ENCODE assay signal across 9 mouse cellular contexts in the genomic region with DNA sequence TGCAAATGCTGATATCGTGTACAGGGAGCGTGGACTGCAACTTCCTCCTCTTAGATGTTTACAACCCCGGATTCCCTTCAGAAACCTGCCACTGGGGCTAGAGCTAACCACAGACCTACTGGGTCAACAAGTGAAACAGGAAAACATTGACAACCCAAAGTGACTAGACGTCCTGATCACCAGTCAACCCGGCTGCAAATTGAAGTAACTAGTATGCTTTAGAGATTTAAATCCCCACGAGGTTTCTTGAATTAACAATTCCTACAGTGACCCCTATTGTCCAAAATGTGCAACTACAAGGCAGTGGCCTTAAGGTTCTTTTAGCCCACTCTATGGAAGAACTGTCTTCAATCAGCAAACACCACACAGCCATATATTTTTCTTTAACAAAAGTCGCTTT. TPM values are rescaled to one million over a fixed set of nuclear protein-coding genes. Genes with fewer than 3 reads are reported as not detected.
DNase-seq lines count a peak whose midpoint lies in the region; ATAC-seq and TF ChIP-seq lines count a peak whose summit lies in the region.
"Had no signal": no experiment of that assay in that cellular context is flagged by ENCODE, and none has a peak within 500 bp of the region (broad histone marks: within the 10 kb centered on the region; RNA-seq: fewer than 3 reads in every experiment).

No protein-coding gene starts in this region.

- no peak for ATAC-seq in embryonic facial prominence, embryonic 14.5 days (ENCODE audit: low read depth)
- ATAC-seq in hematopoietic stem cell, adult 5-6 weeks (replicated peaks in 1 of 2; ENCODE audit: insufficient read depth in 1 of 2, low FRiP score in 2 of 2, low TSS enrichment in 1 of 2, low read depth in 1 of 2, poor library complexity in 2 of 2, severe bottlenecking in 2 of 2) = peak; percentile 63 to 73
- no peak for ATAC-seq in limb, embryonic 13.5 days (ENCODE audit: low FRiP score, low read depth)

- peak; percentile 59 to 78 for DNase-seq in left cerebral cortex, postnatal 14 days (ENCODE audit: low spot score in 2 of 2)
- no peak for DNase-seq in left cerebral cortex, postnatal 10 days (ENCODE audit: extremely low spot score in 1 of 2, low spot score in 2 of 2)
- DNase-seq in NIH3T3 (ENCODE audit: low read depth) = peak; percentile 90
- DNase-seq in embryonic facial prominence, embryonic 14.5 days (ENCODE audit: low spot score) = peak; percentile 87
- DNase-seq in gastrocnemius, postnatal 14 days = no peak

- H3K4me1 ChIP-seq in embryonic facial prominence, embryonic 14.5 days (ENCODE audit: control insufficient read depth, insufficient read depth, low read length) = no peaks in the 10 kb centered on the region
- no peaks in the 10 kb centered on the region for H3K4me1 ChIP-seq in limb, embryonic 13.5 days

- WGBS in embryonic facial prominence, embryonic 14.5 days = 27% methylated on average over 7 of the region's 7 CpGs
- WGBS in limb, embryonic 13.5 days = 19% methylated on average over 7 of the region's 7 CpGs

- H3K4me2 ChIP-seq in embryonic facial prominence, embryonic 14.5 days (ENCODE audit: low read depth, low read length) = peak overlapping the region; percentile 38; the same call in 1 of the 2 replicates
- H3K4me2 ChIP-seq in limb, embryonic 13.5 days (replicated peaks) = peak overlapping the region; percentile 39; the same call in 1 of the 2 replicates
- peak overlapping the region; percentile 41 for H3K4me2 ChIP-seq in myocyte (ENCODE audit: low read depth)

- intact Hi-C loops in left cerebral cortex, postnatal 14 days (cut with DNase I) = loop anchor here (2.0 kb wide), 2 partner anchors 43 to 195 kb away; no protein-coding TSS in a partner anchor
- intact Hi-C loops in left cerebral cortex, postnatal 10 days (cut with DNase I) = loop anchor here (5.0 kb wide), 2 partner anchors 144 to 364 kb away; a partner anchor contains a TSS
- intact Hi-C loops in gastrocnemius, postnatal 14 days (cut with DNase I; ENCODE audit: low total_unique reads) = loop anchor here (5.0 kb wide), 2 partner anchors 119 to 194 kb away; a partner anchor contains a TSS

- no peak for TF ChIP-seq POLR2A in myocyte (IDR thresholded peaks at IDR 0.05; ENCODE audit: insufficient read length, low read depth)

- no peaks in the 10 kb centered on the region for H3K27me3 ChIP-seq in embryonic facial prominence, embryonic 14.5 days (replicated peaks; ENCODE audit: control insufficient read depth, insufficient read depth, low read length)
- no peaks in the 10 kb centered on the region for H3K27me3 ChIP-seq in limb, embryonic 13.5 days
- peaks cover 4% of the 10 kb centered on the region for H3K27me3 ChIP-seq in myocyte (ENCODE audit: control insufficient read depth, insufficient read depth, insufficient read length)

- no peak overlapping the region for H3ac ChIP-seq in myocyte (ENCODE audit: control insufficient read depth, insufficient read length)

- 0 out of 2 replicates have a peak overlapping the region, but pooled peaks have one; percentile 25 for H3K9ac ChIP-seq in embryonic facial prominence, embryonic 14.5 days (ENCODE audit: low read depth, low read length)
- no peak overlapping the region for H3K9ac ChIP-seq in limb, embryonic 13.5 days

- H3K36me3 ChIP-seq in embryonic facial prominence, embryonic 14.5 days (ENCODE audit: control insufficient read depth, insufficient read depth, low read length) = no peaks in the 10 kb centered on the region
- H3K36me3 ChIP-seq in limb, embryonic 13.5 days = no peaks in the 10 kb centered on the region
- H3K36me3 ChIP-seq in myocyte (ENCODE audit: control insufficient read depth, insufficient read depth) = no peaks in the 10 kb centered on the region

- H3K79me2 ChIP-seq in myocyte (ENCODE audit: control insufficient read depth, insufficient read depth) = no peaks in the 10 kb centered on the region

- no peaks in the 10 kb centered on the region for H3K9me3 ChIP-seq in embryonic facial prominence, embryonic 14.5 days (ENCODE audit: control insufficient read depth, low read length)
- no peaks in the 10 kb centered on the region for H3K9me3 ChIP-seq in limb, embryonic 13.5 days

- H3K4me3 ChIP-seq in embryonic facial prominence, embryonic 14.5 days (ENCODE audit: low read depth, low read length) = no peak overlapping the region
- H3K4me3 ChIP-seq in limb, embryonic 13.5 days = no peak overlapping the region
- no peak overlapping the region for H3K4me3 ChIP-seq in myocyte
- H3K4me3 ChIP-seq: erythroblast, embryonic 14.5 days had no signal

- H3K27ac ChIP-seq in embryonic facial prominence, embryonic 14.5 days (replicated peaks; ENCODE audit: low read depth, low read length) = no peak overlapping the region
- H3K27ac ChIP-seq in limb, embryonic 13.5 days = no peak overlapping the region

TF ChIP-seq in myocyte, 11 proteins besides CTCF, POLR2A, EP300 and RAD21:
- TF ChIP-seq CEBPB (IDR thresholded peaks at IDR 0.05; ENCODE audit: insufficient read depth, poor library complexity, severe bottlenecking) = no peak
- no peak for TF ChIP-seq MYOG (IDR thresholded peaks at IDR 0.05; ENCODE audit: control insufficient read depth in 1 of 3, insufficient read depth in 1 of 3, insufficient read length in 2 of 3, low read depth in 2 of 3)
- TF ChIP-seq MAX (IDR thresholded peaks at IDR 0.05; ENCODE audit: low read depth) = no peak
- TF ChIP-seq E2F4 (IDR thresholded peaks at IDR 0.05; ENCODE audit: insufficient read depth) = no peak
- no peak for TF ChIP-seq USF1 (IDR thresholded peaks at IDR 0.05; ENCODE audit: low read depth)
- TF ChIP-seq MYOD1 (IDR thresholded peaks at IDR 0.05; ENCODE audit: control insufficient read depth in 1 of 3, insufficient read length in 2 of 3, low read depth in 2 of 3) = no peak
- no peak for TF ChIP-seq POLR2AphosphoS2 (IDR thresholded peaks at IDR 0.05; ENCODE audit: insufficient read length, low read depth)
- no peak for TF ChIP-seq SRF (IDR thresholded peaks at IDR 0.05; ENCODE audit: control insufficient read depth, insufficient read length, low read depth)
- no peak for TF ChIP-seq REST (IDR thresholded peaks at IDR 0.05; ENCODE audit: insufficient read depth, insufficient read length)
- no peak for TF ChIP-seq TCF12 (IDR thresholded peaks at IDR 0.05; ENCODE audit: insufficient read depth, poor library complexity, severe bottlenecking)
- no peak for TF ChIP-seq TCF3 (IDR thresholded peaks at IDR 0.05; ENCODE audit: insufficient read length, low read depth)

RNA-seq across cellular contexts. Expression of a gene that starts 16.7 kb away (rescaled TPM):
- total RNA-seq in left cerebral cortex, postnatal 14 days (2021) = 10 to 100 TPM; 10.4 to 12.1 TPM
- 10 to 100 TPM; 13.2 to 13.5 TPM for total RNA-seq in left cerebral cortex, postnatal 10 days (2021)
- 14.1 and 14.2 TPM in 2 replicates for polyA plus RNA-seq in embryonic facial prominence, embryonic 14.5 days (2014; fragmentation: Nextera tagmentation; extraction: Ambion mirVana)
- total RNA-seq in hematopoietic stem cell, adult 5-6 weeks (2017) = 11.8 and 13.1 TPM in 2 replicates
- 14.6 and 15.4 TPM in 2 replicates for polyA plus RNA-seq in limb, embryonic 13.5 days (2015; fragmentation: Nextera tagmentation; extraction: Ambion mirVana)
- 0.52 TPM for polyA plus RNA-seq in myocyte (2012; fragmentation: generic; extraction: Trizol)
- total RNA-seq in gastrocnemius, postnatal 14 days (2021) = 10 to 100 TPM; 11.4 to 12.0 TPM

RNA-seq across cellular contexts. Expression of a gene that starts 25.0 kb away (rescaled TPM):
- total RNA-seq in left cerebral cortex, postnatal 14 days (2021) = 10 to 100 TPM; 43.3 to 50.8 TPM
- 10 to 100 TPM; 51.8 to 53.7 TPM for total RNA-seq in left cerebral cortex, postnatal 10 days (2021)
- polyA plus RNA-seq in embryonic facial prominence, embryonic 14.5 days (2014; fragmentation: Nextera tagmentation; extraction: Ambion mirVana) = 31.6 and 33.8 TPM in 2 replicates
- 45.3 and 46.7 TPM in 2 replicates for total RNA-seq in hematopoietic stem cell, adult 5-6 weeks (2017)
- 48.5 and 49.2 TPM in 2 replicates for polyA plus RNA-seq in limb, embryonic 13.5 days (2015; fragmentation: Nextera tagmentation; extraction: Ambion mirVana)
- polyA plus RNA-seq in myocyte (2012; fragmentation: generic; extraction: Trizol) = 32.6 TPM
- total RNA-seq in gastrocnemius, postnatal 14 days (2021) = 1 to 10 TPM; 4.8 to 7.2 TPM

RNA-seq across cellular contexts. Expression of a gene that starts 31.2 kb away (rescaled TPM):
- not detected for total RNA-seq in left cerebral cortex, postnatal 14 days (2021)
- not detected for total RNA-seq in left cerebral cortex, postnatal 10 days (2021)
- 0.35 and 0.53 TPM in 2 replicates for polyA plus RNA-seq in embryonic facial prominence, embryonic 14.5 days (2014; fragmentation: Nextera tagmentation; extraction: Ambion mirVana)
- total RNA-seq in hematopoietic stem cell, adult 5-6 weeks (2017) = 3.8 and 4.4 TPM in 2 replicates
- 0.72 and 0.78 TPM in 2 replicates for polyA plus RNA-seq in limb, embryonic 13.5 days (2015; fragmentation: Nextera tagmentation; extraction: Ambion mirVana)
- polyA plus RNA-seq in myocyte (2012; fragmentation: generic; extraction: Trizol) = 0.90 TPM
- under 1 TPM in 1 of 2 experiments, not detected in 1; 0.23 TPM for total RNA-seq in gastrocnemius, postnatal 14 days (2021)

RNA-seq across cellular contexts. Expression of a gene that starts 43.6 kb away (rescaled TPM):
- total RNA-seq in left cerebral cortex, postnatal 14 days (2021) = 10 to 100 TPM; 66.2 to 73.0 TPM
- total RNA-seq in left cerebral cortex, postnatal 10 days (2021) = 10 to 100 TPM; 54.5 to 67.8 TPM
- polyA plus RNA-seq in embryonic facial prominence, embryonic 14.5 days (2014; fragmentation: Nextera tagmentation; extraction: Ambion mirVana) = 223 and 225 TPM in 2 replicates
- total RNA-seq in hematopoietic stem cell, adult 5-6 weeks (2017) = 104 and 128 TPM in 2 replicates
- polyA plus RNA-seq in limb, embryonic 13.5 days (2015; fragmentation: Nextera tagmentation; extraction: Ambion mirVana) = 42.7 and 54.9 TPM in 2 replicates
- polyA plus RNA-seq in myocyte (2012; fragmentation: generic; extraction: Trizol) = 42.0 TPM
- 10 to 100 TPM; 84.0 to 90.4 TPM for total RNA-seq in gastrocnemius, postnatal 14 days (2021)

Comparison
In these comparisons a context has a peak if more than half of its experiments do, and no peak if none do; other contexts are left out.
1. DNase-seq: peak in left cerebral cortex, postnatal 14 days (2 of 2), NIH3T3 (single experiment) and embryonic facial prominence, embryonic 14.5 days (single experiment); none in left cerebral cortex, postnatal 10 days (0 of 2) and gastrocnemius, postnatal 14 days (single experiment).
2. ATAC-seq: peak in hematopoietic stem cell, adult 5-6 weeks (2 of 2); none in embryonic facial prominence, embryonic 14.5 days (single experiment) and limb, embryonic 13.5 days (single experiment).
3. Peak in every context shown above with its lines, with median percentiles within 50 percentile points of each other: H3K4me2 ChIP-seq.